Mouse (Mus musculus): Measurements from ENCODE around the gene Fggy. TPM values are rescaled to one million over a fixed set of nuclear protein-coding genes. Genes with fewer than 3 reads are reported as not detected.

Gene Fggy
- polyA plus RNA-seq, 1 experiment from 2014 or later, result 15.0 TPM

DNA sequence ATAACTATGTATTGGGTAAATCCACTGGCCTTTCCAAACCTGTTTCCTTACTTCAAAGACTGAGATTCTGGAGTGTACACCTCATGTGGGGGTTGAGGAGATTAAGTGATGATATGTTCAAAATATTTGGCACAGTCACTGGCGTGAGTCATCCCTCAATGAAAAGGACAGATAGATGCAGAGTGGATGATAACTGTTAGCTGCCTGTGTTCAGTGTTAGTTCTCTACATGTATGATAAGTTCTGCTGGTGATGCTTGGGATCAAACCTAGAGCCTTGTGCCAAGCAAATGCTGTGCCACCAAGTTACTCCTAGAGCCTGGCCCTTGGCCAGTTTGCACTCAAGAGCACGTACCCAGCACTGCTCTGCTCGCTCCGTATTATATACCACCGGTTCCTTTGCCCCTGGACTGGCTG is 304.4 kb downstream of the Fggy start:
- no peak overlapping the region for H3K27ac ChIP-seq
- 0 out of 2 replicates have a peak, but pooled peaks have one; percentile 18 for ATAC-seq
- no peaks in the 10 kb centered on the region for H3K9me3 ChIP-seq
- no peaks in the 10 kb centered on the region for H3K36me3 ChIP-seq
- no peak overlapping the region for H3K4me3 ChIP-seq (replicated peaks)
- 79% methylated on average over 5 of the region's 5 CpGs for WGBS
- H3K4me1 ChIP-seq (replicated peaks), result peaks cover 11% of the 10 kb centered on the region
- no peak overlapping the region for H3K4me2 ChIP-seq (replicated peaks)
- H3K9ac ChIP-seq, result no peak overlapping the region
- H3K27me3 ChIP-seq (replicated peaks), result no peaks in the 10 kb centered on the region

DNA sequence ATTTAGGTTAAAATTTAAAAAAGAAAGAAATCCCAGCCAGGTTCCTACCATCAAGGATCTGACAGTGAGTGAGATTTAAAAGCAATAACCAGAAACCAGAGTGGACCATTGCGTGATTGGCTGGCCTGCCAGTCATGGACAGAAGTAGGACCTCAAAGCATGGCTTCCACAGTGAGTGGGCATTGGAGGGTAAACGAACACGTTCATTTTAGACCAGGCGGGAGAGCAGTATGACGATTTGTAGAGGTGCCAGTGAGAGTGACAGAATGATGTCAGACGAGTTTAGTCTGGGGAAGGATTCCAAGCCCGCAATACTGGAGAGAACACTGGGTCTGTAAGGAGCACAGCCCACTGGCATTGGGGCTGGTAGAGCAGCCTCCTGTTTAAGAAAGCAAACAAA is 305.0 kb downstream of the Fggy start:
- no peaks in the 10 kb centered on the region for H3K27me3 ChIP-seq (replicated peaks)
- no peak overlapping the region for H3K4me3 ChIP-seq (replicated peaks)
- H3K4me2 ChIP-seq (replicated peaks), result no peak overlapping the region
- no peaks in the 10 kb centered on the region for H3K36me3 ChIP-seq
- 72% methylated on average over 7 of the region's 7 CpGs for WGBS
- H3K9ac ChIP-seq, result no peak overlapping the region
- ATAC-seq, result 0 out of 2 replicates have a peak, but pooled peaks have one; percentile 23
- peaks cover 11% of the 10 kb centered on the region for H3K4me1 ChIP-seq (replicated peaks)
- H3K9me3 ChIP-seq, result no peaks in the 10 kb centered on the region
- no peak overlapping the region for H3K27ac ChIP-seq

DNA sequence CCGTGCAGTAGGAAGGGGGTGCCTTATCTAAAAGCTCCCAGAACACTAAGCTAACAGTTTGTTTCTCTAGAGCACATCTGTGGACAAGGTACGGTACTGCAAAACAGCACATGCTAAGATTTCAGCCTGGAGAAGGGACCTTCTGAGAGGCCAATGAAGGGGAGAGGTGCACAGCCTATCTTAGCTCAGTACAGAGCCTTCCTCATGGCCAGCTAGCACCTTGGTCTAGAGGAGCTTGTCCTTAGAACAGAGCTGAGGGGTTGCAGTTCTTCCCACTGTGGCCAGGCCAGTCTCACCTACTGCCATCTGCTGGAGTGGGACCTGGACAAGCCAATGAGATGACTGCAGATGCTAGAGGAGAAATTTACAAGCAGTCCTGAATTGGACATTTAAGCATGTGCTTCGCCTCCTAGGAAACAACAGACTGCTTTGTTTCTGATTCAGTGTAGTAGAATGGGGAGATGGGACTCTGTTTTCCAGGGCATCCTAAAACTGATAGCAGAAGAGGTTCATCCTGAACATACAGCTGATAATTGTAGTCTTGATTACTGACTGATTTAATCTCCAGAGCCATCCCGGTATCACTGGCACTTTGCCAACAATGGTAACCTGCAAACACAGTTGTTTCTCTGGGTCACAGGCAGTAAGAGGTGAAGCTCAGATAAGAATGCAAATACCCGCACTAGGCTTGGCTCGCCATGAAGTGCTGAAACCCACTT is 305.6 kb downstream of the Fggy start:
- Histone ChIP-seq H3K4me2 (replicated peaks) (no peak overlapping the region), H3K9ac (no peak overlapping the region), H3K36me3 (no peaks in the 10 kb centered on the region), H3K27ac (no peak overlapping the region; the same call in 1 of the 2 replicates), H3K9me3 (no peaks in the 10 kb centered on the region), H3K4me1 (replicated peaks) (peaks cover 11% of the 10 kb centered on the region), H3K4me3 (replicated peaks) (no peak overlapping the region), H3K27me3 (replicated peaks) (no peaks in the 10 kb centered on the region)
- WGBS, result 45% methylated on average over 6 of the region's 6 CpGs
- ATAC-seq, result peak; percentile 77

DNA sequence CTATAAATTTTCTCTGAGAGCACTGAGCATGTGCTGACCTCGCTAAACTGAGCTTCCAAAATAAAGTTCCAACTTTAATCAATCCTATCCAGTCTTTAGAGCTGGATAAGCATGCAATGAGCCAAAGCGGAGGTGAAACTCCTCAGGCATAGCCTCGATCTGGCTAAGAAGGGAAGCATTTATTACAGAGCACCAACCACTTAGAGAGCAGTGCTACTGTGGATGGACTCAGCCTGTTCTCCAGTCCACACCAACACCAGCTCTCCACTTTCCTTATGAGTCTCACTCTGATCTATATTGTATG is 306.1 kb downstream of the Fggy start:
- Histone ChIP-seq H3K27me3 (replicated peaks) (no peaks in the 10 kb centered on the region), H3K4me2 (replicated peaks) (no peak overlapping the region), H3K9ac (no peak overlapping the region), H3K4me1 (replicated peaks) (peaks cover 11% of the 10 kb centered on the region), H3K9me3 (no peaks in the 10 kb centered on the region), H3K27ac (no peak overlapping the region), H3K4me3 (replicated peaks) (no peak overlapping the region), H3K36me3 (no peaks in the 10 kb centered on the region)
- WGBS, result 65% methylated on average over 3 of the region's 3 CpGs
- no peak for ATAC-seq

DNA sequence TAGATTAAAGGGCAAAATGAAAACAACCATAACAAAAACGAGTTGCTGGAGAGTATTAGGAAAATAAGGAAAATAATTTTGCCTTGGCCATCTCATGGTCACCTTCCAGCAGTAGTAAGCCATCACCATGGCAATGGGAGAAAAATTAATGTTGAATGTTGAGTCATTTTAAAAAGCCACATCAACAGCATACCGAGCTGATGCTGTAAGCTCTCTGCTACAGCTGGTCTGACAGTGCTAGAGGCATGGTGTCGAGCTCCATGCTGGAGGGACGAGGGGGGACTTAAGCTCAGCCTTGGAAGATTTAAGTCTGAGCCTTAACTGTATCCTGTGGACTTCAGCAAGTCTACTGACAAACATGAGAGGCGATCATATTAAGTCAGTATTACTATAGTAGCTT is 307.9 kb downstream of the Fggy start:
- no peak overlapping the region for H3K4me3 ChIP-seq (replicated peaks)
- H3K4me1 ChIP-seq (replicated peaks), result peaks cover 11% of the 10 kb centered on the region
- H3K4me2 ChIP-seq (replicated peaks), result no peak overlapping the region
- 75% methylated on average over 5 of the region's 5 CpGs for WGBS
- no peak overlapping the region for H3K27ac ChIP-seq
- H3K9ac ChIP-seq, result no peak overlapping the region
- no peaks in the 10 kb centered on the region for H3K27me3 ChIP-seq (replicated peaks)
- H3K36me3 ChIP-seq, result no peaks in the 10 kb centered on the region
- no peak for ATAC-seq
- H3K9me3 ChIP-seq, result no peaks in the 10 kb centered on the region

DNA sequence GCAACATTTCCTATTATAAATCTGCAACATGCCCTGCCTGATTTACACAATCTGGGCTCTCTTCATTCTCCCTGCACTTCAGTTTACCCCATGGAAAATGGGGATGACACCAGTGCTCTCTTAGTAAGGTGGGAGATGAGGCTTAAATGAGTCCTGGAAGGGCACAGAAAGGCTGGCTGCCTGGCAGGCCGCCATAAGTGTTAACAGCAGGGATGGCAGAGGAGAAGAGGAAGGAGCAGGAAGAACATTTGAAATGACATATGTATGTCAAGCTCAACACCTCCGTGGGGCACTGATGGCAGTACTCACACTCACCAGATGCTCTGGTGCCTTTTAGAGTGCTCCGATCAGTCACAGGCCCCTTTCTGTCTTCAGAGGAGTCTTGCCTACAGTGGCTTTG is 308.6 kb downstream of the Fggy start:
- no peaks in the 10 kb centered on the region for H3K27me3 ChIP-seq (replicated peaks)
- H3K9ac ChIP-seq, result no peak overlapping the region
- peaks cover 11% of the 10 kb centered on the region for H3K4me1 ChIP-seq (replicated peaks)
- no peaks in the 10 kb centered on the region for H3K9me3 ChIP-seq
- no peaks in the 10 kb centered on the region for H3K36me3 ChIP-seq
- no peak overlapping the region for H3K27ac ChIP-seq
- no peak overlapping the region for H3K4me3 ChIP-seq (replicated peaks)
- ATAC-seq, result no peak
- H3K4me2 ChIP-seq (replicated peaks), result no peak overlapping the region
- 71% methylated on average over 3 of the region's 3 CpGs for WGBS

DNA sequence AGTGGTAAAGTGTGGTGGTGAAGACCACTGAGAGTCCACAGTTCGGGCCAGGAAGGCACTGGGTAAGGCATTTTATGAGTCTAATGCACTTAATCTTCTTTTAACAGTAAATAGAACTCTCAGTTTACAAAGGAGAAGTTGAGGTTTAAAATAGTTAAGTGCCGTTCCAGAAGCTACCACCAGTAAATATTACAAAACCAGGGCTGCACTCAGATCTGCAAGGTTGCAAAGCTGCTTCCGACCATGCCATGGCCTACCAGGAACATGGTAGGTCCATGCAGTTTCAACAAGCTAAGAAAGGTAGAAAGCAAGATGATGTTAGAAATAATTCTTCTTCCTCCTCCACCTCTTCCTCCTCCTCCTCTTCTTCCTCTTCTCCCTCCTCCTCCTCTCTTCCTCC is 309.8 kb downstream of the Fggy start:
- 78% methylated on average over 3 of the region's 3 CpGs for WGBS
- ATAC-seq, result no peak
- Histone ChIP-seq H3K36me3 (no peaks in the 10 kb centered on the region), H3K9ac (no peak overlapping the region), H3K4me3 (replicated peaks) (no peak overlapping the region), H3K27ac (no peak overlapping the region), H3K4me1 (replicated peaks) (peaks cover 11% of the 10 kb centered on the region), H3K4me2 (replicated peaks) (no peak overlapping the region), H3K9me3 (no peaks in the 10 kb centered on the region), H3K27me3 (replicated peaks) (no peaks in the 10 kb centered on the region)

DNA sequence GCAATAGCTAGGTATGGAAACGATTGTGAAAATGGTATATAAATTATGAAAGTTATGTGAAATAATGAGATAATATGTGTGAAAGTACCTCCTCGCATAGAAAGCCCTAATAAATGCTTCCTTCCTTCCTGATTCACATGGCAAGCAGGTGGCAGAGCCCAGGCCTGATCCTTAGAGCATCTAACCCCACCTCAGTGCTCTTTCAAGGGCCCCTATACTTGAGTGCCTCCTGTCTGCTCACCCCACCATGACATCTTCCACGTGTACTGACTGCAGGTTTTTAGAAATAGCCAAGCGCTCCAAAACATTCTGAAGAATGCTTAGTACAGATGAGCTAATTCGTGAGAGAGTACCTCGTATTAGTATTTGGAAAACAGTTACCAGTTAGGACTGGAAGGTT is 311.0 kb downstream of the Fggy start:
- ATAC-seq, result no peak
- 77% methylated on average over 6 of the region's 6 CpGs for WGBS
- no peaks in the 10 kb centered on the region for H3K9me3 ChIP-seq
- no peaks in the 10 kb centered on the region for H3K36me3 ChIP-seq
- H3K4me2 ChIP-seq (replicated peaks), result no peak overlapping the region
- H3K4me1 ChIP-seq (replicated peaks), result no peaks in the 10 kb centered on the region; the same call in 1 of the 2 replicates
- no peak overlapping the region for H3K4me3 ChIP-seq (replicated peaks)
- H3K27me3 ChIP-seq (replicated peaks), result no peaks in the 10 kb centered on the region
- no peak overlapping the region for H3K9ac ChIP-seq
- no peak overlapping the region for H3K27ac ChIP-seq

DNA sequence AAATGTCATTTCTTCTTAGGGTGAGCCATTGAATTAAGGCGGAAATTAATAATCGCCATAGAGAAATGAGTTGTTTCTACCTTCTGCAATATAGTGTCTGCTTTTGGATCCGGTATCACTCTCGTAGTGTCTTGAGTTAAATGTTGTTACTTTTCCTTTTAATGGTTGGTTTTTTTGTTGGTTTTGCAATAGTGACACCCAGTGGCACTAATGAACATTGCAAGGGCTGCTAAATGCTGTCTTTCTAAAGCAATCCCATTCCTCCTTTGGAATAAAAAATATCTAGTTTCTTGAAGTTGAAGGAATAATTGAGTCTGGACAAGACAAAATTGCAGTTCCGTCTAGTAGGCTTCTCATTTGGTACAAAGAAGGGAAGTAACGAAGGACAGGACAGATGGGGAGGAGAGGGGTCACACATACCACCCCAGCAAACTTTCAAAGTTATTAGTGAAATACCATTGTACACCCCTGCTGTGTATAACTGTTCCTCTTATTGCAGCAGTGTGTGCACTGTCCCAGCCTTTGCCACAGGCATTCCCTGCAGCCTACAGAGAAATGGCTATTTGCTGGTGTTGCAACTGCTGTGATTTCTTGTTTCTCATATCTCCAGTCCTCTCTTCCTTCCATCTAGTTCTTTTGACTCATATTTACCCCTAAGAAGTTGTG is 314.0 kb downstream of the Fggy start:
- ATAC-seq, result 0 out of 2 replicates have a peak, but pooled peaks have one; percentile 41
- Histone ChIP-seq H3K4me3 (replicated peaks) (no peak overlapping the region), H3K27ac (no peak overlapping the region), H3K36me3 (no peaks in the 10 kb centered on the region), H3K9me3 (no peaks in the 10 kb centered on the region), H3K9ac (no peak overlapping the region), H3K4me1 (replicated peaks) (no peaks in the 10 kb centered on the region), H3K27me3 (replicated peaks) (no peaks in the 10 kb centered on the region), H3K4me2 (replicated peaks) (no peak overlapping the region)
- WGBS, result 16% methylated on average over 6 of the region's 6 CpGs

DNA sequence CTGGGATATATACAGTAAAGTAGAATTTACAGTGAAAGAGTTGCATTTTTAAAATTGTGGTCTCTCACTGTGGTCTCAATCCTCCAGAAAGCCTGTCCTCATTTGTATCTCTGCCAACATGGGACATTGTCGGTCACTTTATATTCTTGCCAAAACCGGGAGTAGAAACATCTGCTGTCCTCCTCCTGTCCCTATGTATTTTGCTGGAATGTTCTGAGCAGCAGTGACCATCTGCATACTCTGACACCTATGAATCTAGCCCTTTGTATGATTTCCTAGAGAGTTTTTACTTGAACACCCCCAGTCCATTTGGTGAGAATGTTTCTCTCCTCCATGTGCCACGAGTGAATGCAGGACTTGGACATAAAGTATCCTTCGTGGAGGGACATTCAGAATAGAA is 318.6 kb downstream of the Fggy start:
- no peaks in the 10 kb centered on the region for H3K9me3 ChIP-seq
- no peaks in the 10 kb centered on the region for H3K36me3 ChIP-seq
- no peak for ATAC-seq
- WGBS, result 70% methylated on average over 4 of the region's 4 CpGs
- no peaks in the 10 kb centered on the region for H3K27me3 ChIP-seq (replicated peaks)
- no peak overlapping the region for H3K4me3 ChIP-seq (replicated peaks)
- no peak overlapping the region for H3K4me2 ChIP-seq (replicated peaks)
- H3K4me1 ChIP-seq (replicated peaks), result no peaks in the 10 kb centered on the region
- no peak overlapping the region for H3K27ac ChIP-seq
- no peak overlapping the region for H3K9ac ChIP-seq

DNA sequence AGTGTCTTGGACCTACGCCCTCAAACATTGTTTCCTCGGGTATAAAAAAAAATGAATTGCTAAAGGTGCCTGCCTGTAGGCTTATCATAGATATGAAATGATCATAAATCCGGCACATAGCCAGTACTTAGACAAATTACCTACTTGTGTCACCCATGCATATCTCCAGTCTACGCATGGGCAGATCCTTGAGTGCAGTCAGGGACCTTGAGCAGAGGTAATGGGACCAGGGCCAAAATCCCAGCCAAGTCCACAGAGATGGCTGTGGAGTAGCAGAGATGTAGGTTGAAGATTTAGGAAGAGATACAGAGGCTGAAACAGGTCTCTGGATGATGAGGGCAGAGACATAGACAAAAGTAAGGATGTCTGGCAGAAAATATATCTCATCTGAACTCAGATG is 320.1 kb downstream of the Fggy start:
- H3K4me1 ChIP-seq (replicated peaks), result no peaks in the 10 kb centered on the region
- H3K27ac ChIP-seq, result no peak overlapping the region
- H3K4me2 ChIP-seq (replicated peaks), result no peak overlapping the region
- H3K9ac ChIP-seq, result no peak overlapping the region
- H3K4me3 ChIP-seq (replicated peaks), result no peak overlapping the region
- H3K36me3 ChIP-seq, result no peaks in the 10 kb centered on the region
- ATAC-seq, result no peak
- H3K27me3 ChIP-seq (replicated peaks), result no peaks in the 10 kb centered on the region
- 73% methylated on average over 4 of the region's 4 CpGs for WGBS
- no peaks in the 10 kb centered on the region for H3K9me3 ChIP-seq

DNA sequence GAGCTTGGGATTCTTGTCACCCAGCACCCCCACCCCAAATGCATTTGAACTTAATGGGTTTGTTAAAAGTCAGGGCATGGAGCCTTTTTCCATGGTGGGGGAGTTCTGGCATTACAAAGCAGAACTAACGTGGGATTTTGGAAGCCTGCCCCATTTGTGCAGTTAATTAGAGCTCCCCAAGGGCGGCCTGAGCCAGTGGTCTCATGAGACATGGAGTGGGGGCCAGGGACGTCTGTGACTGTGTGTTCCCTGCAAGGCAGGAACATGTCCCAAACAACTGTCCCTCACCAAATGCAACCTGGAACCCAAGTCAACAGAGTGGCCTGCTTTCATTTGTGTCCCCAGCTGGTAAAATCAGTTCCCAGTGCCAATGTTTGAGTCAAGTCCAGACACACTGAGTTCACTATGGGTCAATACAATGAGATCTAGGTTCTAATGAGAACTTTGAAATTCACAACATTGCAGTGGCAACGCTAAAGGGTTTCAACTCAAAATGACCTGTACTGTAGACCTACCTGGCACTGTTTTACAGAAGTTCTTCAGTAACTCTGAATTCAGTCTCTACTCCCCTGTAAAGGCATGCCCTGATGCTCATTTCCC is 324.5 kb downstream of the Fggy start:
- Histone ChIP-seq H3K4me2 (replicated peaks) (no peak overlapping the region), H3K27me3 (replicated peaks) (no peaks in the 10 kb centered on the region), H3K27ac (no peak overlapping the region), H3K9me3 (no peaks in the 10 kb centered on the region), H3K36me3 (no peaks in the 10 kb centered on the region), H3K9ac (no peak overlapping the region), H3K4me3 (replicated peaks) (no peak overlapping the region), H3K4me1 (replicated peaks) (no peaks in the 10 kb centered on the region)
- 64% methylated on average over 4 of the region's 4 CpGs for WGBS
- no peak for ATAC-seq

All from intestine, embryonic 15.5 days (tissue).